Mouse (Mus musculus): Measurements from ENCODE around the gene Nipa1.

Gene Nipa1

GRCm38 (mm10) chr7:56010318-56011017, 9.3 kb downstream of the Nipa1 start:
- DNase-seq (ENCODE audit: low read depth, low spot score), result no peak

GRCm38 (mm10) chr7:55998997-55999396, 20.8 kb downstream of the Nipa1 start:
- no peak for DNase-seq (ENCODE audit: low read depth, low spot score)

- DNase-seq (ENCODE audit: low read depth, low spot score), result no peak
These were observed 24.7 kb downstream of the Nipa1 start for GRCm38 (mm10) chr7:55995013-55995412.

GRCm38 (mm10) chr7:55991858-55992257, 27.9 kb downstream of the Nipa1 start:
- no peak for DNase-seq (ENCODE audit: low read depth, low spot score)

GRCm38 (mm10) chr7:55991129-55991528, 28.6 kb downstream of the Nipa1 start:
- DNase-seq (ENCODE audit: low read depth, low spot score), result no peak

GRCm38 (mm10) chr7:55986526-55987214, 33.1 kb downstream of the Nipa1 start:
- DNase-seq (ENCODE audit: low read depth, low spot score), result peak; percentile 10

GRCm38 (mm10) chr7:55984754-55985153, 35.0 kb downstream of the Nipa1 start:
- DNase-seq (ENCODE audit: low read depth, low spot score), result no peak

- no peak for DNase-seq (ENCODE audit: low read depth, low spot score)
These were observed 36.6 kb downstream of the Nipa1 start for GRCm38 (mm10) chr7:55983107-55983506.

- no peak for DNase-seq (ENCODE audit: low read depth, low spot score)
These were observed 37.6 kb downstream of the Nipa1 start for GRCm38 (mm10) chr7:55982010-55982700.

GRCm38 (mm10) chr7:55981511-55981910, 38.2 kb downstream of the Nipa1 start:
- no peak for DNase-seq (ENCODE audit: low read depth, low spot score)

GRCm38 (mm10) chr7:55974429-55974828, 45.3 kb downstream of the Nipa1 start:
- no peak for DNase-seq (ENCODE audit: low read depth, low spot score)

GRCm38 (mm10) chr7:55969415-55969814, 50.3 kb downstream of the Nipa1 start:
- DNase-seq (ENCODE audit: low read depth, low spot score), result no peak

- no peak for DNase-seq (ENCODE audit: low read depth, low spot score)
These were observed 51.4 kb downstream of the Nipa1 start for GRCm38 (mm10) chr7:55968258-55968901.

GRCm38 (mm10) chr7:55966866-55967460, 52.8 kb downstream of the Nipa1 start:
- no peak for DNase-seq (ENCODE audit: low read depth, low spot score)

GRCm38 (mm10) chr7:55962004-55962908, 57.5 kb downstream of the Nipa1 start, which contains the start of gene Nipa2:
TSS of gene Nipa2 (minus strand) at chr7:55962476.
- DNase-seq (ENCODE audit: low read depth, low spot score), result peak; percentile 81

- no peak for DNase-seq (ENCODE audit: low read depth, low spot score)
These were observed 59.2 kb downstream of the Nipa1 start for GRCm38 (mm10) chr7:55960506-55960905.

GRCm38 (mm10) chr7:55959801-55960200, 60.0 kb downstream of the Nipa1 start:
- DNase-seq (ENCODE audit: low read depth, low spot score), result no peak

- DNase-seq (ENCODE audit: low read depth, low spot score), result no peak
These were observed 61.8 kb downstream of the Nipa1 start for GRCm38 (mm10) chr7:55957916-55958315.

GRCm38 (mm10) chr7:55957178-55957577, 62.6 kb downstream of the Nipa1 start:
- DNase-seq (ENCODE audit: low read depth, low spot score), result no peak

GRCm38 (mm10) chr7:55956054-55956453, 63.7 kb downstream of the Nipa1 start:
- no peak for DNase-seq (ENCODE audit: low read depth, low spot score)

GRCm38 (mm10) chr7:55938341-55938740, 81.4 kb downstream of the Nipa1 start:
- no peak for DNase-seq (ENCODE audit: low read depth, low spot score)
